Mouse (Mus musculus): ENCODE measurements around the gene BC030870.

DNA sequence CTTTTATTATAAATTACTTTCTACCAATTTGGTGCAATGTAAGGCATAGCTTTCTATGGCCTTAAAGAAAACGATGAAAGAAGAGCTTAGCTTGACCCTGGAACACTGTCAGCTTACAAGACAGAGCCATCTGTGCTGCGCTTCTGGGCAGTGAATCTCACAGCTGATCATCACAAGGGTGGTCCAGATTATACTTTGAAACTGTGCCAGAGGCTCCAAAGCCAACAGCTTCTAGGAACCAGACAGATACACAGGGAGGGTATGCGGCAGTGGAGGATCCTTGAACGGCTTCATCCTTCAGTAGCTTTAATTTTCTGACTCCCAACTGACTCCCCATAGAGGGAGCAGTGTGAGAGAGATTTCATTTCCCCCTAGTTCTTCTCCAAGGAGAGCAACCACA is 28.5 kb upstream of the BC030870 start:
- TF ChIP-seq GATA1 (IDR thresholded peaks at IDR 0.05; ENCODE audit: borderline replicate concordance, low read length), result no peak
- no peak for TF ChIP-seq FLI1 (IDR thresholded peaks at IDR 0.05; ENCODE audit: low read length)
